Mouse (Mus musculus) heart, postnatal 0 days (tissue): Measurements from ENCODE around the gene Gm10273.

Experiments
- CTCF ChIP-seq: IDR thresholded peaks from 2 replicates; pipeline ENCODE4 v1.5.1; 2016; ENCODE audit warnings: antibody characterized with exemption, control low read depth, low read depth
- EP300 ChIP-seq: IDR thresholded peaks from 2 replicates; pipeline ENCODE4 v1.6.1; 2016; ENCODE audit warnings: antibody characterized with exemption, low read depth

DNA sequence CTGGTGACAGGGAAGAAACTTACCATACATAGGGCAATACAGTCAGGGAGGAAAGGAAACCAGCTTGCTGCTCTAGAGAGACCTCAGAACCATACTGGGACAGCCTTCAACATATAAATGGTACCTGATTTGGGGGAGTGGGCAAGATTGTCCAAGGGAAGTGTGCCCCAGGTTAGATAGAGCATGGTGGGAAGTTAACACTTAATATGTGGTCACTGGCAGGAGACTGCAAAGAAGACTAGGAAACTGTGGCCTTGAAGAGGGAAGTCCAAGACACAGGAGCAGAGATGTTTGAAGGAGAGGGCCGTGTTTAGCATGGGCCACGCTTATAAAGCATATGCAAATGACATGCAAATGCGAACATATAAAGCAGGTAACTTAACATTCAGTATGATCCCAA is 48.7 kb downstream of the Gm10273 start:
- TF ChIP-seq CTCF (no peak), EP300 (no peak)
